Mouse (Mus musculus) neutrophil, adult 83 days (primary cell): Measurements from ENCODE around the gene Stra6. TPM values are rescaled to one million over a fixed set of nuclear protein-coding genes. Genes with fewer than 3 reads are reported as not detected.

Experiments
- total RNA-seq, 2 experiments: library from RNA; stranded (reverse); gene quantifications; one replicate each; pipeline ENCODE4 v1.2.4; 2023

Stra6 gene
- total RNA-seq: not detected

GRCm38 (mm10) chr9:58063531-58063930 lies at the start of gene Stra6:
Gene Stra6, plus strand, starts transcription at chr9:58063788.

GRCm38 (mm10) chr9:58118671-58119070 lies 55.1 kb downstream of the Stra6 start, which contains the start of gene Ccdc33:
Gene Ccdc33, minus strand, starts transcription at chr9:58118823.

Other genes starting within 250 kb of the Stra6 start
- gene Arid3b, start 227.0 kb upstream of the Stra6 start, total RNA-seq: 10 to 100 TPM; 41.0 to 44.8 TPM
- 10 to 100 TPM; 57.9 to 68.5 TPM for gene Ubl7, start 152.8 kb upstream of the Stra6 start, total RNA-seq
- 10 to 100 TPM; 23.3 to 25.0 TPM for gene Sema7a, start 123.7 kb upstream of the Stra6 start, total RNA-seq
- gene Cyp11a1, start 57.4 kb upstream of the Stra6 start, total RNA-seq: 1 to 10 TPM; 2.1 to 3.0 TPM
- not detected for gene Ccdc33, start 55.0 kb downstream of the Stra6 start, total RNA-seq
- under 1 TPM in 1 of 2 experiments, not detected in 1; 0.37 TPM for gene Islr, start 140.5 kb downstream of the Stra6 start, total RNA-seq
- gene Islr2, start 140.5 kb downstream of the Stra6 start, total RNA-seq: under 1 TPM; 0.11 to 0.22 TPM
- gene Pml, start 186.0 kb downstream of the Stra6 start, total RNA-seq: 10 to 100 TPM; 41.8 to 43.1 TPM
- gene Stoml1, start 189.4 kb downstream of the Stra6 start, total RNA-seq: 10 to 100 TPM; 10.8 to 15.5 TPM
- gene Loxl1, start 249.4 kb downstream of the Stra6 start, total RNA-seq: not detected